Mouse (Mus musculus): ENCODE results near the gene Sult1a1.

DNA sequence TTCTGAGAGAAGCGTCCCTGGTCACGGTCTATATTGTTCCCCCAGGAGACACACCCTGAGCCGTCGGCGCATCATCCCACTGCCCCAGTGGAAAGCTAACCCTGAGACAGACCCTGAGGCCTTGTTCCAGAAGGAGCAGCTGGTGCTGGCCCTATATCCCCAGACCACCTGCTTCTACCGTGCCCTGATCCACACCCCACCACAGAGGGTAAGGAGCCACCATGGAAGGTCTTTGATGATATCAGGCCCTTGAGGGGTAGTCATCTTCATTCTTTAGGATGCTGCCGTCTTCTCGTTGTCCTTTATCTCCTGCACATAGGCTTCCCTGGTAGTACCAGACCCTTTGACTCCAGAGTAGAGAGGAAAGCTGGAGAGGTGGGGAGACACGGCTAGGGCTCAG lies 4.1 kb downstream of the Sult1a1 start:
- TF ChIP-seq GATA1 (IDR thresholded peaks at IDR 0.05; ENCODE audit: low read length) (no peak), TAL1 (IDR thresholded peaks at IDR 0.05; ENCODE audit: low read length) (no peak)

Data from erythroblast, embryonic 14.5 days (primary cell).